Mouse (Mus musculus): Measurements from ENCODE around the gene Olfr108.

Gene Olfr108

GRCm38 (mm10) chr17:37445180-37445579 lies at the start of gene Olfr108:
Olfr108 (plus strand) TSS chr17:37445480.
- no peak for DNase-seq

- no peak for DNase-seq
Measured at GRCm38 (mm10) chr17:37398926-37399325, 46.4 kb upstream of the Olfr108 start, which contains the start of gene Olfr107. Olfr107 (plus strand) TSS chr17:37399226.

GRCm38 (mm10) chr17:37413380-37413779 lies 31.9 kb upstream of the Olfr108 start:
- DNase-seq: no peak

GRCm38 (mm10) chr17:37458616-37459015 lies 13.3 kb downstream of the Olfr108 start, which contains the start of gene Olfr109:
Olfr109 (plus strand) TSS chr17:37458916.
- DNase-seq: no peak

- DNase-seq: no peak
Measured at GRCm38 (mm10) chr17:37483452-37483851, 38.2 kb downstream of the Olfr108 start, which contains the start of gene H2-M2. H2-M2 (minus strand) TSS chr17:37483552.

- no peak for DNase-seq
Measured at GRCm38 (mm10) chr17:37491930-37492518, 46.7 kb downstream of the Olfr108 start, which contains the start of gene Olfr110. Olfr110 (plus strand) TSS chr17:37492468.
